Mouse (Mus musculus) ES-E14 (cell line): Measurements from ENCODE around the gene Il1rap.

Source experiments
- CHD2 ChIP-seq: IDR thresholded peaks from 2 replicates; pipeline ENCODE4 v1.6.1; 2014; ENCODE audit warnings: mild to moderate bottlenecking, low read depth, low read length, inconsistent platforms
- HCFC1 ChIP-seq: IDR thresholded peaks from 2 replicates; pipeline ENCODE4 v1.6.1; 2012; ENCODE audit warnings: low read length, inconsistent platforms, borderline replicate concordance; ENCODE audit not compliant: insufficient read depth
- ZNF384 ChIP-seq: IDR thresholded peaks from 2 replicates; pipeline ENCODE4 v1.6.1; 2012; ENCODE audit warnings: low read depth, low read length, inconsistent platforms

DNA sequence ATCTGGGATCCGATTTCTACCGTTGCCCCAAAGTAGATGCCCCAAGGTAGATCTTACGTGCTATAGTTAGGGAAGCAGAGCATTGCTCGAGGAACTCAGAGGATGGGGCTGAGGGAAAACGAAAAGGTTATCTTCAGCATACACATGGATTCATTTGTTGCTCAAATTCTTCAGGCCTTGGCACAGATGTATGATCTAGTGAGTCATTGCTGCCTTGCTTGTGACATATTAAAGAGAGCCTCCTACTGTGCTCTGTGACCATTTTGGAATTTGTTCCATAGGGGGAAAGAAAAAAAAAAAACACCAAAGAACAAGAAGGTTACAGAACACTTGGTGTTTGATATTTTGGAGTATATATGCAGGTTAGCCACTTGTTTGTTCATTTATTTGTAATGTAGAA lies 4.3 kb downstream of the Il1rap start:
- TF ChIP-seq CHD2: no peak
- no peak for TF ChIP-seq HCFC1
- no peak for TF ChIP-seq ZNF384
